Mouse (Mus musculus) forebrain, embryonic 12.5 days (tissue): ENCODE data around the gene Marc1. TPM values are rescaled to one million over a fixed set of nuclear protein-coding genes. Genes with fewer than 3 reads are reported as not detected.
A peak's percentile ranks its signal among the peaks of the same experiment; 100 is the strongest.

Source experiments
- ATAC-seq: fragments of 200-750 bp; cut with Nextera tagmentation; 2 replicates; pipeline ENCODE4 v1.8.0; 2017; ENCODE audit warnings: moderate TSS enrichment; ENCODE audit not compliant: low FRiP score
- H3K27ac ChIP-seq: fragments of 300-500 bp; sonication (generic); 2 replicates; pipeline ENCODE4 v1.5.1; 2016; ENCODE audit warnings: mild to moderate bottlenecking
- H3K27me3 ChIP-seq: fragments of 300-500 bp; sonication (generic); 2 replicates; pipeline ENCODE4 v1.6.1; 2016; ENCODE audit warnings: mild to moderate bottlenecking
- H3K36me3 ChIP-seq: fragments of 300-500 bp; sonication (generic); replicated peaks from 2 replicates; pipeline ENCODE4 v1.6.1; 2016; ENCODE audit warnings: mild to moderate bottlenecking
- H3K4me1 ChIP-seq: fragments of 300-500 bp; sonication (generic); 2 replicates; pipeline ENCODE4 v1.6.1; 2016
- H3K4me2 ChIP-seq: fragments of 300-500 bp; sonication (generic); 2 replicates; pipeline ENCODE4 v1.6.1; 2016; ENCODE audit warnings: mild to moderate bottlenecking, moderate library complexity
- H3K4me3 ChIP-seq: fragments of 300-500 bp; sonication (generic); replicated peaks from 2 replicates; pipeline ENCODE4 v1.5.1; 2016; ENCODE audit warnings: mild to moderate bottlenecking
- H3K9ac ChIP-seq: fragments of 300-500 bp; sonication (generic); 2 replicates; pipeline ENCODE4 v1.6.1; 2016; ENCODE audit warnings: mild to moderate bottlenecking
- H3K9me3 ChIP-seq: fragments of 300-500 bp; sonication (generic); 2 replicates; pipeline ENCODE4 v1.6.1; 2016
- WGBS: fragments of 180-500 bp; shearing (Covaris S2); methylation state at CpG from one replicate; pipeline ENCODE4 v1.1.7; 2016; 5-methylcytosine and 5-hydroxymethylcytosine counted together
- polyA plus RNA-seq: library from polyadenylated mRNA; unstranded; fragments of >200 nt; fragmentation: Nextera tagmentation; extraction: Ambion mirVana; gene quantifications from 2 replicates; pipeline ENCODE4 v1.2.1, GENCODE M21; 2016

Gene Marc1
- polyA plus RNA-seq: 0.11 TPM in 1 of 2 replicates, not detected in the other

DNA sequence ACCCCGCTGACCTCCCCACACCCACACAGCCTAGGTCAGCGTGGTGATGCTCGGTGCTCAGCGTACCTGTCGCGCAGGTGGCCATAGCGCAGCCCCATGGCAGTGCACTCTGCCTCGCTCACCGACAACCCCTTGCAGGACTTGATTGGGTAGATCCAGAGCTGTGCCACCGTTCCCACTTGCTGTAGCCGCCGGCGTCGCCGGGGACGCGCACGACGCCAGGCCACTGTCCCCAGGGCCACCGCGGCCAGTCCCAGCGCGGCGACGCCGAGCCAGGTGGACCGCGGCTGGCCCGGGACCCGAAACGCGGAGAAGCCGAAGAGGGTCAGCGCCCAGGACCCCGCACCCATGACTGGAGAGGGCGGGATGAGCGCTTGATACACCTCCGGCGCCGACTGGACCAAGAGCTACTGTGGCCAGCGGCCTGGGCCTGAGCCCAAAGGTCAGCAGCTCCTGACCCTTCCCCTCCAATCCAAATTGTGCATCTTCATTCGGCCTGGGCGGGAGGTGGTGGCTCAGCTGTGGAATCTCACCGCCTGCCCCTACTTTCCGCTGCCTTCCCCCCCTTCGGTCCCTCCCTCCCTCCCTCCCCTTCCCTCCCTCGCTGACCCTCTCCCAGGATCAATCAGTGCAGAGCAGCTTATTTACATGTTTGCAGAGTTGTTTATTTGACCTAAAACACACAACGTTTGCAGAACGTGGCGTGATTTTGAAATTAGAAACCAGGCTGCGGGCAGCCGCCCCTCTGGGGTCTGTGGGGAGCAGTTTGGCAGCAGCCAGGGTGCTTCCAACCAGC is at the start of gene Marc1:
Gene Marc1 (minus strand): TSS at position 534 of the 796 bp plus-strand sequence.
- H3K36me3 ChIP-seq: no peaks in the 10 kb centered on the region
- no peak within 1 kb of the TSS for H3K27ac ChIP-seq
- WGBS: 6% methylated on average over 52 of the region's 52 CpGs
- peaks cover 33% of the 10 kb centered on the region for H3K27me3 ChIP-seq
- no peak for ATAC-seq
- peak within 1 kb of the TSS; percentile 51 for H3K9ac ChIP-seq
- peak within 1 kb of the TSS; percentile 65 for H3K4me2 ChIP-seq
- peak within 1 kb of the TSS; percentile 38 for H3K4me3 ChIP-seq
- H3K4me1 ChIP-seq: peaks cover 11% of the 10 kb centered on the region
- H3K9me3 ChIP-seq: no peaks in the 10 kb centered on the region

DNA sequence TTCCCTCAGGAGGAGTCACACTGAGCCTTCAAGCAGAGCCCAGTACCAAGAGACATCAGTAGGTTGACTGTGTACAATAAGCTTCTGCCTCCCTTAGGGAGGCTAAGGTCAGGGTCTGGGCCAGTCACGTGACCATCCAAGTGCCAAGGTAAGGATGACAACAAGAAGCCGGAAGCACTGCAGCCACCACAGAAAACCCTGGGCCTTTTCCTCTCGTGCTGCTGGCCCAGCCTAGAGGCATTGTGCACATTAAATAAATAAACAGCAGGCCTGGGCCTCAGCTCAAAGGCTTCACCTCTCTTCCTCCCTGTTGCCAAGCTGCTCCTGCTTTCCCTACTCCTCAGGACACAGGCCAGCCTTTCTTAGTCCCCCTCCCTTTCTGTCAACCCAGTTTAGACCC is 49.2 kb upstream of the Marc1 start:
- ATAC-seq: no peak
- Histone ChIP-seq H3K4me2 (no peak overlapping the region), H3K36me3 (no peaks in the 10 kb centered on the region), H3K9me3 (no peaks in the 10 kb centered on the region), H3K27ac (no peak overlapping the region), H3K4me3 (no peak overlapping the region), H3K27me3 (peaks cover 23% of the 10 kb centered on the region), H3K9ac (no peak overlapping the region), H3K4me1 (peaks cover 4% of the 10 kb centered on the region; the same call in 1 of the 2 replicates)
- WGBS: 77% methylated on average over 3 of the region's 3 CpGs

GRCm38 (mm10) chr1:184858253-184858652 is 47.1 kb upstream of the Marc1 start:
- Histone ChIP-seq H3K4me1 (no peaks in the 10 kb centered on the region), H3K4me2 (no peak overlapping the region), H3K27me3 (peaks cover 21% of the 10 kb centered on the region), H3K36me3 (no peaks in the 10 kb centered on the region), H3K27ac (no peak overlapping the region), H3K4me3 (no peak overlapping the region), H3K9me3 (no peaks in the 10 kb centered on the region), H3K9ac (no peak overlapping the region)
- ATAC-seq: no peak
- WGBS: 89% methylated on average over 1 of the region's 1 CpGs

GRCm38 (mm10) chr1:184857216-184857615 is 46.1 kb upstream of the Marc1 start:
- H3K36me3 ChIP-seq: no peaks in the 10 kb centered on the region
- no peak overlapping the region for H3K27ac ChIP-seq
- H3K4me3 ChIP-seq: no peak overlapping the region
- H3K9me3 ChIP-seq: no peaks in the 10 kb centered on the region
- H3K27me3 ChIP-seq: peaks cover 20% of the 10 kb centered on the region; the same call in 1 of the 2 replicates
- WGBS: 92% methylated on average over 9 of the region's 9 CpGs
- no peak overlapping the region for H3K9ac ChIP-seq
- no peak overlapping the region for H3K4me2 ChIP-seq
- no peak for ATAC-seq
- peaks cover under 1% of the 10 kb centered on the region; the same call in 1 of the 2 replicates for H3K4me1 ChIP-seq

GRCm38 (mm10) chr1:184853922-184854321 is 42.8 kb upstream of the Marc1 start:
- 62% methylated on average over 3 of the region's 3 CpGs for WGBS
- H3K27me3 ChIP-seq: peaks cover 40% of the 10 kb centered on the region
- no peak overlapping the region for H3K9ac ChIP-seq
- H3K36me3 ChIP-seq: no peaks in the 10 kb centered on the region
- no peak for ATAC-seq
- H3K4me3 ChIP-seq: no peak overlapping the region
- H3K9me3 ChIP-seq: no peaks in the 10 kb centered on the region
- H3K27ac ChIP-seq: no peak overlapping the region
- H3K4me2 ChIP-seq: no peak overlapping the region
- peaks cover 8% of the 10 kb centered on the region for H3K4me1 ChIP-seq

GRCm38 (mm10) chr1:184853339-184853738 is 42.2 kb upstream of the Marc1 start:
- Histone ChIP-seq H3K36me3 (no peaks in the 10 kb centered on the region), H3K9ac (no peak overlapping the region), H3K27ac (no peak overlapping the region), H3K27me3 (peaks cover 46% of the 10 kb centered on the region), H3K4me2 (peak overlapping the region; percentile 17; the same call in 1 of the 2 replicates), H3K9me3 (no peaks in the 10 kb centered on the region), H3K4me1 (peaks cover 8% of the 10 kb centered on the region), H3K4me3 (no peak overlapping the region)
- 0 out of 2 replicates have a peak, but pooled peaks have one; percentile 37 for ATAC-seq
- 16% methylated on average over 5 of the region's 5 CpGs for WGBS

GRCm38 (mm10) chr1:184851741-184852618 is 40.9 kb upstream of the Marc1 start:
- Histone ChIP-seq H3K9me3 (no peaks in the 10 kb centered on the region), H3K4me3 (peak overlapping the region; percentile 18; the same call in 1 of the 2 replicates), H3K27ac (no peak overlapping the region), H3K27me3 (peaks cover 57% of the 10 kb centered on the region), H3K4me2 (peak overlapping the region; percentile 44), H3K9ac (no peak overlapping the region), H3K4me1 (peaks cover 8% of the 10 kb centered on the region), H3K36me3 (no peaks in the 10 kb centered on the region)
- WGBS: 19% methylated on average over 31 of the region's 31 CpGs
- ATAC-seq: peak; percentile 90

GRCm38 (mm10) chr1:184851166-184851565 is 40.1 kb upstream of the Marc1 start:
- peaks cover 13% of the 10 kb centered on the region for H3K4me1 ChIP-seq

GRCm38 (mm10) chr1:184846973-184847372 is 35.9 kb upstream of the Marc1 start:
- no peak overlapping the region for H3K4me3 ChIP-seq
- H3K9ac ChIP-seq: no peak overlapping the region
- 61% methylated on average over 3 of the region's 3 CpGs for WGBS
- H3K36me3 ChIP-seq: no peaks in the 10 kb centered on the region
- ATAC-seq: no peak
- no peak overlapping the region for H3K27ac ChIP-seq
- H3K4me1 ChIP-seq: peaks cover 27% of the 10 kb centered on the region
- peaks cover 53% of the 10 kb centered on the region for H3K27me3 ChIP-seq
- no peak overlapping the region for H3K4me2 ChIP-seq
- H3K9me3 ChIP-seq: no peaks in the 10 kb centered on the region

More at GRCm38 (mm10) chr1:184851166-184851565, 40.1 kb upstream of the Marc1 start:
- H3K9me3 ChIP-seq: no peaks in the 10 kb centered on the region
- H3K4me3 ChIP-seq: no peak overlapping the region
- H3K36me3 ChIP-seq: no peaks in the 10 kb centered on the region
- H3K4me2 ChIP-seq: no peak overlapping the region
- H3K27ac ChIP-seq: no peak overlapping the region
- H3K9ac ChIP-seq: no peak overlapping the region
- no peak for ATAC-seq
- peaks cover 65% of the 10 kb centered on the region for H3K27me3 ChIP-seq
- WGBS: 43% methylated on average over 7 of the region's 7 CpGs

- peak within 1 kb of the TSS; percentile 82 for H3K4me3 ChIP-seq
- H3K27me3 ChIP-seq: peaks cover 46% of the 10 kb centered on the region
- H3K27ac ChIP-seq: peak within 1 kb of the TSS; percentile 64
- H3K9me3 ChIP-seq: no peaks in the 10 kb centered on the region
- H3K4me1 ChIP-seq: peaks cover 22% of the 10 kb centered on the region
- WGBS: 5% methylated on average over 18 of the region's 18 CpGs
- ATAC-seq: peak; percentile 34; the same call in 1 of the 2 replicates
- peak within 1 kb of the TSS; percentile 87 for H3K9ac ChIP-seq
- no peaks in the 10 kb centered on the region for H3K36me3 ChIP-seq
- H3K4me2 ChIP-seq: peak within 1 kb of the TSS; percentile 83
These were observed 35.1 kb upstream of the Marc1 start, which contains the start of gene Marc2 for GRCm38 (mm10) chr1:184846092-184846750. Gene Marc2, minus strand, starts transcription at chr1:184846451.

DNA sequence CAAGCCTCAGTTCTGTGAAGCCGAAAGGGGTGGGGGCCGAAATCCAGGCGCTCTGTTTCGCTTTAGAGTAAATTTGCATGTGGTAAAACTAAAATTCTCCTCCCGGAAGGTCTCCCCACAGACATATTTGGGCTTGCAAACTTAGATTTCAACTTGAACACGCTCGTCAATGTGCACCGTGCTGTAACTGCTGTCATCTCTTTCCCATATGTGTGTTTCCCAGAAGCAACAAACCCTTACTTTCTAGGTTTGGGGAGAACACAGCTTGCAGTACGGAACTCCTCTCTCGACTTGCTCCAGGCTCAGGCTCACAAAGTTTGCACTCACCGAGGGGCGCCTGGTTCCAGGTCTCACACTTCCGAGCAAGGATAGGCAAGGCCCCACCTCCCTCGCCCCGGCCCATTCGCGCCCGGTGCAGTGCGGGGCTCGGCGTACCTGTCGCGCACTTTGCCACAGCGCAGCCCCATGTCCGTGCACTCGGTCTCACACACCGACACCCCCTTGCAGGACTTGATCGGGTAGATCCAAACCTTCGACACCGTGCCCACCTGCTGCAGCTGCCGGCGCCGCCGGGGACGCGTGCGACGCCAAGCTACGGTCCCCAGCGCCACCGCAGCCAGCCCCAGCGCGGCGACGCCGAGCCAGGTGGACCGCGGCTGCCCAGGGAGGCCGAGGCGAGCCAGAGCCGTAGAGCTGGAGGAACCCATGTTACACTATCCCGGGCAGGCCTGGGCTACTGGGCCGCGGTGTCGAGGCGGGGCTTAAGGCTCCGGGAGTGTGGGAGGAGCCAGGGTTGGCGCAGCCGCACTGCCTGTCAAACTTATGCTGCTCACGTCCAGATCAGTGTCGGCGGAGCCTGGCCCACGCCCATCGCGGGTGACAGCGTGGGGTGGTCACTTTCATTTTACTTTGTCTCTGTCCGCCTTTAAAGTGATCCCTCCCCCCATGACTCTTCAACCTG is 34.3 kb upstream of the Marc1 start:
- Histone ChIP-seq H3K4me1 (peaks cover 22% of the 10 kb centered on the region), H3K4me2 (peak overlapping the region; percentile 83), H3K27ac (peak overlapping the region; percentile 64), H3K9me3 (no peaks in the 10 kb centered on the region), H3K27me3 (peaks cover 43% of the 10 kb centered on the region), H3K9ac (peak overlapping the region; percentile 87), H3K4me3 (peak overlapping the region; percentile 82), H3K36me3 (no peaks in the 10 kb centered on the region)
- ATAC-seq: peak; percentile 98
- under 1% methylated on average over 67 of the region's 67 CpGs for WGBS
